Mouse (Mus musculus): ENCODE measurements around the gene Ly9. TPM values are rescaled to one million over a fixed set of nuclear protein-coding genes. Genes with fewer than 3 reads are reported as not detected.

Gene Ly9
- polyA plus RNA-seq, 1 experiment from 2014 or later: not detected

DNA sequence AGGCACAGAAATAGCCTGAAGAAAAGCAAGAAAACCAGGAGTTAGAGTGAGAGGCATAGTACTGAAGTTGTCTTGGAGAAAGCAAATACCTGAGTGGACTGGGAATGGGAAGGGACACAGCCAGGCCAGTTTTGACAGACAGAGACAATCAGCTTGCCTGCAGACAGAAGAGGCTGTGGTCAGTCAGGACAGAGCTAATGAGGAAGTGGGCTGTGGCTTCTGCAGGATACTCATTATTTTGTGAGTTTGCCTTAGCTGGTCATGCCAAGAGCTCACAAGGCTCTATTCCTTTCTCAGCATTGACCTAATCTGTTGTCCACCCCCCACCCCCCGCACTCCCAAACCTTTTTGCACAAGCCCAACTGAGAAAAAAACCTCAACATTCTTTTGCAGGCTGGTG, 46.0 kb downstream of the Ly9 start:
- 92% methylated on average over 1 of the region's 1 CpGs for WGBS

GRCm38 (mm10) chr1:171560262-171560661, 46.9 kb downstream of the Ly9 start:
- Histone ChIP-seq H3K9ac (replicated peaks; ENCODE audit: low read length) (no peak overlapping the region), H3K36me3 (replicated peaks; ENCODE audit: control insufficient read depth, insufficient read depth, low read depth, low read length) (no peaks in the 10 kb centered on the region), H3K27me3 (ENCODE audit: control insufficient read depth, insufficient read depth, low read length) (no peaks in the 10 kb centered on the region), H3K27ac (replicated peaks; ENCODE audit: low read depth, low read length) (no peak overlapping the region), H3K4me1 (ENCODE audit: control insufficient read depth, insufficient read depth, low read length) (no peaks in the 10 kb centered on the region), H3K4me3 (ENCODE audit: low read depth, low read length) (no peak overlapping the region), H3K9me3 (replicated peaks; ENCODE audit: control insufficient read depth, low read length) (no peaks in the 10 kb centered on the region), H3K4me2 (ENCODE audit: low read depth, low read length) (no peak overlapping the region)
- WGBS: 69% methylated on average over 2 of the region's 2 CpGs
- DNase-seq (ENCODE audit: low spot score) (no peak), ATAC-seq (replicated peaks; ENCODE audit: insufficient number of reproducible peaks, low FRiP score, low TSS enrichment, low read depth) (no peak)

More for the DNA sequence above, 46.0 kb downstream of the Ly9 start:
- no peak overlapping the region for H3K9ac ChIP-seq (replicated peaks; ENCODE audit: low read length)
- H3K4me2 ChIP-seq (ENCODE audit: low read depth, low read length): no peak overlapping the region
- H3K27me3 ChIP-seq (ENCODE audit: control insufficient read depth, insufficient read depth, low read length): no peaks in the 10 kb centered on the region
- H3K9me3 ChIP-seq (replicated peaks; ENCODE audit: control insufficient read depth, low read length): no peaks in the 10 kb centered on the region
- H3K36me3 ChIP-seq (replicated peaks; ENCODE audit: control insufficient read depth, insufficient read depth, low read depth, low read length): no peaks in the 10 kb centered on the region
- ATAC-seq (replicated peaks; ENCODE audit: insufficient number of reproducible peaks, low FRiP score, low TSS enrichment, low read depth) (no peak), DNase-seq (ENCODE audit: low spot score) (no peak)
- no peaks in the 10 kb centered on the region for H3K4me1 ChIP-seq (ENCODE audit: control insufficient read depth, insufficient read depth, low read length)
- no peak overlapping the region for H3K4me3 ChIP-seq (ENCODE audit: low read depth, low read length)
- H3K27ac ChIP-seq (replicated peaks; ENCODE audit: low read depth, low read length): no peak overlapping the region

- no peaks in the 10 kb centered on the region for H3K36me3 ChIP-seq (replicated peaks; ENCODE audit: control insufficient read depth, insufficient read depth, low read depth, low read length)
- H3K4me2 ChIP-seq (ENCODE audit: low read depth, low read length): no peak within 1 kb of the TSS
- ATAC-seq (replicated peaks; ENCODE audit: insufficient number of reproducible peaks, low FRiP score, low TSS enrichment, low read depth): no peak
- H3K27me3 ChIP-seq (ENCODE audit: control insufficient read depth, insufficient read depth, low read length): no peaks in the 10 kb centered on the region
- H3K27ac ChIP-seq (replicated peaks; ENCODE audit: low read depth, low read length): no peak within 1 kb of the TSS
- H3K4me3 ChIP-seq (ENCODE audit: low read depth, low read length): no peak within 1 kb of the TSS
- WGBS: 86% methylated on average over 4 of the region's 4 CpGs
- no peak for DNase-seq (ENCODE audit: low spot score)
- H3K9ac ChIP-seq (replicated peaks; ENCODE audit: low read length): no peak within 1 kb of the TSS
- no peaks in the 10 kb centered on the region for H3K9me3 ChIP-seq (replicated peaks; ENCODE audit: control insufficient read depth, low read length)
- H3K4me1 ChIP-seq (ENCODE audit: control insufficient read depth, insufficient read depth, low read length): no peaks in the 10 kb centered on the region
Observed at GRCm38 (mm10) chr1:171558898-171559297, 48.3 kb downstream of the Ly9 start, which contains the start of gene Cd244a. Cd244a (plus strand) TSS chr1:171559193.

GRCm38 (mm10) chr1:171558407-171558806, 48.8 kb downstream of the Ly9 start:
- Histone ChIP-seq H3K4me3 (ENCODE audit: low read depth, low read length) (no peak overlapping the region), H3K36me3 (replicated peaks; ENCODE audit: control insufficient read depth, insufficient read depth, low read depth, low read length) (no peaks in the 10 kb centered on the region), H3K9me3 (replicated peaks; ENCODE audit: control insufficient read depth, low read length) (no peaks in the 10 kb centered on the region), H3K27ac (replicated peaks; ENCODE audit: low read depth, low read length) (no peak overlapping the region), H3K4me1 (ENCODE audit: control insufficient read depth, insufficient read depth, low read length) (no peaks in the 10 kb centered on the region), H3K27me3 (ENCODE audit: control insufficient read depth, insufficient read depth, low read length) (no peaks in the 10 kb centered on the region), H3K9ac (replicated peaks; ENCODE audit: low read length) (no peak overlapping the region), H3K4me2 (ENCODE audit: low read depth, low read length) (no peak overlapping the region)
- DNase-seq (ENCODE audit: low spot score): no peak
- WGBS: 71% methylated on average over 6 of the region's 6 CpGs
- ATAC-seq (replicated peaks; ENCODE audit: insufficient number of reproducible peaks, low FRiP score, low TSS enrichment, low read depth): no peak

- H3K36me3 ChIP-seq (replicated peaks; ENCODE audit: control insufficient read depth, insufficient read depth, low read depth, low read length): no peaks in the 10 kb centered on the region
- no peak overlapping the region for H3K4me2 ChIP-seq (ENCODE audit: low read depth, low read length)
- H3K4me1 ChIP-seq (ENCODE audit: control insufficient read depth, insufficient read depth, low read length): no peaks in the 10 kb centered on the region
- no peak for ATAC-seq (replicated peaks; ENCODE audit: insufficient number of reproducible peaks, low FRiP score, low TSS enrichment, low read depth)
- no peaks in the 10 kb centered on the region for H3K27me3 ChIP-seq (ENCODE audit: control insufficient read depth, insufficient read depth, low read length)
- H3K9ac ChIP-seq (replicated peaks; ENCODE audit: low read length): no peak overlapping the region
- no peak overlapping the region for H3K4me3 ChIP-seq (ENCODE audit: low read depth, low read length)
- H3K27ac ChIP-seq (replicated peaks; ENCODE audit: low read depth, low read length): no peak overlapping the region
- 88% methylated on average over 2 of the region's 2 CpGs for WGBS
- no peak for DNase-seq (ENCODE audit: low spot score)
- H3K9me3 ChIP-seq (replicated peaks; ENCODE audit: control insufficient read depth, low read length): no peaks in the 10 kb centered on the region
Observed at GRCm38 (mm10) chr1:171556366-171556765, 50.8 kb downstream of the Ly9 start.

- WGBS: 85% methylated on average over 11 of the region's 11 CpGs
- no peaks in the 10 kb centered on the region for H3K9me3 ChIP-seq (replicated peaks; ENCODE audit: control insufficient read depth, low read length)
- H3K36me3 ChIP-seq (replicated peaks; ENCODE audit: control insufficient read depth, insufficient read depth, low read depth, low read length): no peaks in the 10 kb centered on the region
- no peak overlapping the region for H3K4me3 ChIP-seq (ENCODE audit: low read depth, low read length)
- no peak overlapping the region for H3K27ac ChIP-seq (replicated peaks; ENCODE audit: low read depth, low read length)
- H3K9ac ChIP-seq (replicated peaks; ENCODE audit: low read length): no peak overlapping the region
- no peaks in the 10 kb centered on the region for H3K27me3 ChIP-seq (ENCODE audit: control insufficient read depth, insufficient read depth, low read length)
- no peak overlapping the region for H3K4me2 ChIP-seq (ENCODE audit: low read depth, low read length)
- H3K4me1 ChIP-seq (ENCODE audit: control insufficient read depth, insufficient read depth, low read length): no peaks in the 10 kb centered on the region
- DNase-seq (ENCODE audit: low spot score) (no peak), ATAC-seq (replicated peaks; ENCODE audit: insufficient number of reproducible peaks, low FRiP score, low TSS enrichment, low read depth) (no peak)
Observed at GRCm38 (mm10) chr1:171553359-171554341, 53.6 kb downstream of the Ly9 start.

- no peak overlapping the region for H3K27ac ChIP-seq (replicated peaks; ENCODE audit: low read depth, low read length)
- H3K4me2 ChIP-seq (ENCODE audit: low read depth, low read length): no peak overlapping the region
- H3K4me3 ChIP-seq (ENCODE audit: low read depth, low read length): no peak overlapping the region
- DNase-seq (ENCODE audit: low spot score) (no peak), ATAC-seq (replicated peaks; ENCODE audit: insufficient number of reproducible peaks, low FRiP score, low TSS enrichment, low read depth) (no peak)
- no peaks in the 10 kb centered on the region for H3K27me3 ChIP-seq (ENCODE audit: control insufficient read depth, insufficient read depth, low read length)
- WGBS: 86% methylated on average over 2 of the region's 2 CpGs
- H3K9me3 ChIP-seq (replicated peaks; ENCODE audit: control insufficient read depth, low read length): no peaks in the 10 kb centered on the region
- H3K9ac ChIP-seq (replicated peaks; ENCODE audit: low read length): no peak overlapping the region
- H3K36me3 ChIP-seq (replicated peaks; ENCODE audit: control insufficient read depth, insufficient read depth, low read depth, low read length): no peaks in the 10 kb centered on the region
- no peaks in the 10 kb centered on the region for H3K4me1 ChIP-seq (ENCODE audit: control insufficient read depth, insufficient read depth, low read length)
Observed at GRCm38 (mm10) chr1:171552230-171552629, 55.0 kb downstream of the Ly9 start.

- Histone ChIP-seq H3K4me1 (ENCODE audit: control insufficient read depth, insufficient read depth, low read length) (no peaks in the 10 kb centered on the region), H3K4me3 (ENCODE audit: low read depth, low read length) (no peak overlapping the region), H3K27me3 (ENCODE audit: control insufficient read depth, insufficient read depth, low read length) (no peaks in the 10 kb centered on the region), H3K4me2 (ENCODE audit: low read depth, low read length) (no peak overlapping the region), H3K9me3 (replicated peaks; ENCODE audit: control insufficient read depth, low read length) (no peaks in the 10 kb centered on the region), H3K36me3 (replicated peaks; ENCODE audit: control insufficient read depth, insufficient read depth, low read depth, low read length) (no peaks in the 10 kb centered on the region), H3K9ac (replicated peaks; ENCODE audit: low read length) (no peak overlapping the region), H3K27ac (replicated peaks; ENCODE audit: low read depth, low read length) (no peak overlapping the region)
- ATAC-seq (replicated peaks; ENCODE audit: insufficient number of reproducible peaks, low FRiP score, low TSS enrichment, low read depth) (no peak), DNase-seq (ENCODE audit: low spot score) (no peak)
- 82% methylated on average over 7 of the region's 7 CpGs for WGBS
Observed at GRCm38 (mm10) chr1:171551326-171551725, 55.9 kb downstream of the Ly9 start.
